Mouse (Mus musculus) CD4-positive naive resting alpha-beta T cell, adult 57 days (primary cell): Measurements from ENCODE around the gene Tomm5. TPM values are rescaled to one million over a fixed set of nuclear protein-coding genes. Genes with fewer than 3 reads are reported as not detected.

ENCODE experiments used
- total RNA-seq: library from RNA; stranded (reverse); gene quantifications from one replicate; pipeline ENCODE4 v1.2.4, GENCODE M21; 2023

Tomm5 gene
- 50.6 TPM for total RNA-seq

DNA sequence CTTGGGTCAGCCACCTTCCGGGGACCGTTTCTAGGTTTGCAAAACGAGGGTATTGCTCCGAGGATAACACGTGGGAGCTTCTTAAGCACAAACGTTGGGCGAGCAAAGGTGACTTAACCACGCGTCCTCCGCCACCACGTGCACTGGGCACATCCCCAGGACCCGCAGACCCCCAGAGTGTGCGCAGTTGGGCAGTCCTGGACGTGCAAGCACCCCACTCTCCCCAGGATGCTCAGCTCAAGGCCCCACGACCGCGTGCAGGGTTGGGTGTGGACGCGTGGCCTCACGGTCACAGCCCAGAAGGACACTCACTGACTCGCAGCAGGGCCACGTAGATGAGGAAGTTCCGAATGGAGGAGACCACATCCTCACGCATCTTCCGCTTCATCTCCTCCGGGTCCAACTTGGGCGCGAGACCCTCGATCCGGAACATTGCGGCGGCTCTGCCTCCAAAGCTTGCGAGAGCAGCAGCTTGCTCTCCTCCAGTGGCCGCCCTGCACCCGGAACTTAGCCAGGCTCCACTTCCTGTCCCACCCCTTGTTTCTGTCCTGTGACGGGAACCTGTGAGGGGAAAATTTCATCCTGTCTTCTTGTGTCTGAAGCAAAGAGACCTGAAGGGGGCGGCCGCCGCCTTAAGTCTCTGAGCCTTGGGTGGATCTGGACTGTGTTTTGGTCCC is at the start of gene Tomm5:
Gene Tomm5, minus strand, starts transcription at position 514 of the 677 bp plus-strand sequence.

DNA sequence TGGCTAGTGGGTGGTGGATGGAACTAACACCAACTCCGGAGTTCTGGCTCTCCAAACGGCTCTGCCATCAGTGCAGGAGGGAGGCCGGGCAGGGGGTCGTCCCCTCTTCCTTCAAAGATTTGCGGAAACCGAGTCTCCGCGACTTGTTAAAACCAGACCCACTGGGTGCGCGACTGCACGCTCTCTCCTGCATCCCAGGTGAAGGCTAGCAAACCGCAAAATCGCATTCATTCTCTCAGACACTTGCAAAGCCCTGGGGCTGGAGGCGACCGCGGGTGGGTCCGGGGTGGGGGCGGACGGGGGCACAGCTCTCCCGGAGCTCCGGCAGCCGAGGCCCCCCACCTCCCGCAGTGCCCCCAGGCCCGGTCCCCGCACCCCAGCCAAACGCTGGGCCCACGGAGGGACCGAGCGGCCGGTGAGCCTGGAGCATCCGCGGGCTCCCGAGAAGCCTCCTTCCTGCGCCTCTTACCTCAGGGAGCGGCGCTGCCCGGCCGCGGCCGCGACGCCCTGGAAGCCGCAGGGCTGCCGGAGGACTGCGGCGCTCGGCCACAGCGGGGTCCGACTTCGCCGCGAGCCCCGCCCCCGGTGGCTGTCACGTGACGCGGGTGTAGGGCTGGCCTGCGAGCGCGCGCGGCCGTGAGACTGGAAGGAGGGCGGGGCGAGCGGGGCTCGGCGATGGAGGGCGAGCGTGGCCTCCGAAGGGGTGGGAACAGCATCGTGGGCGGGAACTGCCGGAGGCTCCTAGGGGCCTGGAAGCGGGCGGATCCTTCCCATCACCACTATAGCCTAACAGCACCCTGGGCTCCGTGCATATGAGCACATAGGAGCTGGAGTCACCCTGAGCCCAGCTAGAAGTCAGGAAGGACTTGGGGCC is 23.7 kb downstream of the Tomm5 start, which contains the start of gene Fbxo10:
Gene Fbxo10, minus strand, starts transcription at position 584 of the 874 bp plus-strand sequence.

Other genes starting within 250 kb of the Tomm5 start
- gene Grhpr, start 126.7 kb downstream of the Tomm5 start, total RNA-seq, result 14.4 TPM
- gene Zbtb5, start 95.7 kb downstream of the Tomm5 start, total RNA-seq, result 9.6 TPM
- gene Polr1e, start 89.5 kb downstream of the Tomm5 start, total RNA-seq, result 27.3 TPM
- gene Fbxo10, start 23.5 kb downstream of the Tomm5 start, total RNA-seq, result 4.3 TPM
- 1.1 TPM for gene Frmpd1, start 76.8 kb upstream of the Tomm5 start, total RNA-seq
- gene Trmt10b, start 189.0 kb upstream of the Tomm5 start, total RNA-seq, result 11.5 TPM
- 21.8 TPM for gene Dcaf10, start 234.0 kb upstream of the Tomm5 start, total RNA-seq
- gene Exosc3, start 234.6 kb upstream of the Tomm5 start, total RNA-seq, result 43.2 TPM